Mouse (Mus musculus) intestine, embryonic 15.5 days (tissue): ENCODE measurements around the gene AU015836. TPM values are rescaled to one million over a fixed set of nuclear protein-coding genes. Genes with fewer than 3 reads are reported as not detected.
"Not testable (repeated sequence)": the region's sequence is repeated elsewhere in the genome, so short reads cannot be mapped to it uniquely, and the experiment has no call there.

Source experiments
- ATAC-seq: fragments of 200-750 bp; cut with Nextera tagmentation; 2 replicates; pipeline ENCODE4 v1.8.0; 2017; ENCODE audit warnings: moderate TSS enrichment, moderate library complexity
- H3K27ac ChIP-seq: fragments of 300-500 bp; sonication (generic); 2 replicates; pipeline ENCODE4 v1.5.1; 2015; ENCODE audit warnings: mild to moderate bottlenecking, inconsistent platforms
- H3K27me3 ChIP-seq: fragments of 300-500 bp; sonication (generic); replicated peaks from 2 replicates; pipeline ENCODE4 v1.6.1; 2015; ENCODE audit warnings: inconsistent platforms
- H3K36me3 ChIP-seq: fragments of 300-500 bp; sonication (generic); 2 replicates; pipeline ENCODE4 v1.6.1; 2015; ENCODE audit warnings: inconsistent platforms
- H3K4me1 ChIP-seq: fragments of 300-500 bp; sonication (generic); replicated peaks from 2 replicates; pipeline ENCODE4 v1.6.1; 2015; ENCODE audit warnings: inconsistent platforms
- H3K4me2 ChIP-seq: fragments of 300-500 bp; sonication (generic); replicated peaks from 2 replicates; pipeline ENCODE4 v1.6.1; 2015; ENCODE audit warnings: mild to moderate bottlenecking, inconsistent platforms
- H3K4me3 ChIP-seq: fragments of 300-500 bp; sonication (generic); replicated peaks from 2 replicates; pipeline ENCODE4 v1.5.1; 2015; ENCODE audit warnings: inconsistent platforms
- H3K9ac ChIP-seq: fragments of 300-500 bp; sonication (generic); 2 replicates; pipeline ENCODE4 v1.6.1; 2015; ENCODE audit warnings: inconsistent platforms
- H3K9me3 ChIP-seq: fragments of 300-500 bp; sonication (generic); 2 replicates; pipeline ENCODE4 v1.6.1; 2016; ENCODE audit warnings: inconsistent platforms
- WGBS: fragments of 180-500 bp; shearing (Covaris S2); methylation state at CpG from one replicate; pipeline ENCODE4 v1.1.7; 2015; 5-methylcytosine and 5-hydroxymethylcytosine counted together
- polyA plus RNA-seq: library from polyadenylated mRNA; unstranded; fragments of >200 nt; fragmentation: Nextera tagmentation; extraction: Ambion mirVana; gene quantifications from 2 replicates; pipeline ENCODE4 v1.2.1, GENCODE M21; 2015

The AU015836 gene
- 0.36 and 0.42 TPM in 2 replicates for polyA plus RNA-seq

- no peak within 1 kb of the TSS for H3K4me3 ChIP-seq
- ATAC-seq = peak; percentile 39; the same call in 1 of the 2 replicates
- H3K4me1 ChIP-seq = no peaks in the 10 kb centered on the region
- no peaks in the 10 kb centered on the region for H3K36me3 ChIP-seq
- 0 out of 2 replicates have a peak, but pooled peaks cover 7% of the 10 kb centered on the region for H3K27me3 ChIP-seq
- 51% methylated on average over 14 of the region's 14 CpGs for WGBS
- no peak within 1 kb of the TSS for H3K4me2 ChIP-seq
- no peaks in the 10 kb centered on the region for H3K9me3 ChIP-seq
- no peak within 1 kb of the TSS for H3K9ac ChIP-seq
- H3K27ac ChIP-seq = no peak within 1 kb of the TSS
Observed at GRCm38 (mm10) chrX:93968444-93968843, at the start of gene AU015836. Gene AU015836 (plus strand): TSS chrX:93968659.

GRCm38 (mm10) chrX:93919017-93919416, 49.4 kb upstream of the AU015836 start:
- Histone ChIP-seq H3K36me3 (no peaks in the 10 kb centered on the region), H3K27me3 (no peaks in the 10 kb centered on the region), H3K9me3 (no peaks in the 10 kb centered on the region), H3K27ac (no peak overlapping the region), H3K4me2 (no peak overlapping the region), H3K4me3 (no peak overlapping the region), H3K4me1 (no peaks in the 10 kb centered on the region), H3K9ac (no peak overlapping the region)
- ATAC-seq = no peak
- 66% methylated on average over 3 of the region's 3 CpGs for WGBS

DNA sequence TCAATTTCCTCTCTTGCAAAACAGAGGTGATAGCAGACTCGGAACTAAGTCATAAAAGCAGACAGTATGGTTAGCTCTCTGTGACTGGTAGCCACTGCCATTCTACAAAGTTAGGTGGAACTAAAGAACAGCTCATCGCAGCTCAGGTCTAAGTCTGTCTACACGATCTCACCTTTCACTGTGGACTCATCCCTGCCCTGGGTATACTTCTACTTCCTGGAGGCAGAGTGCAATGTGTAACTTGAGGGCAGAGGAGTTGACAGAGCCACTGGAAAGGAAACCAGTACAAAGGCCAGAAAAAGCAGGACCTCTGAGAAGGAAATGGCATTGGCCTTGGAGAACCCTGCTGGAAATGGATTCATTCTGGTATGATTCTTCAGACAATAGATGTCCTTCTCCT, 40.1 kb upstream of the AU015836 start:
- no peaks in the 10 kb centered on the region for H3K4me1 ChIP-seq
- no peak overlapping the region for H3K4me3 ChIP-seq
- H3K27ac ChIP-seq = peak overlapping the region; percentile 40; the same call in 1 of the 2 replicates
- H3K4me2 ChIP-seq = no peak overlapping the region
- H3K27me3 ChIP-seq = no peaks in the 10 kb centered on the region
- 65% methylated on average over 3 of the region's 3 CpGs for WGBS
- no peak overlapping the region for H3K9ac ChIP-seq
- peak; percentile 82 for ATAC-seq
- H3K9me3 ChIP-seq = no peaks in the 10 kb centered on the region
- H3K36me3 ChIP-seq = no peaks in the 10 kb centered on the region

DNA sequence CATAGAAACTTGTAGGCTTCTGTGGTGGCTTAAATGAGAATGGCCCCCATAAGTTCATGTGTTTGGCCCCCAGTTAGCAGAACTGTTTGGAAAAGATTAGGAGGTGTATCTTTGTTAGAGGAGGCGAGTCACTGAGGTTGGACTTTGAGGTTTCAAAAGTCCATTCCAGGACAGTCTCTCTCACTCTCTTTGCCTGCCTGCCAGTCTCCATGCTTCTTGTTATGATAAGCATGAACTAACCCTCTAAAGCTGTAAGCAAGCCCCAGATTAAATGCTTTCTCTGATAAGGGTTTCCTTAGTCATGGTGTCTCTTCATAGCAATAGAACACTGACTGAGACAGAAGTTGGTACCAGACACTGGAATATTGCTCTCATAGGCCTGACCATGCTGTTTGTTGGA, 39.7 kb upstream of the AU015836 start:
- Histone ChIP-seq H3K4me2 (no peak overlapping the region), H3K9ac (no peak overlapping the region), H3K4me1 (no peaks in the 10 kb centered on the region), H3K9me3 (no peaks in the 10 kb centered on the region), H3K36me3 (no peaks in the 10 kb centered on the region), H3K4me3 (no peak overlapping the region), H3K27ac (peak overlapping the region; percentile 40; the same call in 1 of the 2 replicates), H3K27me3 (no peaks in the 10 kb centered on the region)
- 50% methylated on average over 1 of the region's 1 CpGs for whole genome bisulfite sequencing
- ATAC-seq = peak; percentile 83

GRCm38 (mm10) chrX:93931694-93932093, 36.8 kb upstream of the AU015836 start:
- Histone ChIP-seq H3K4me2 (no peak overlapping the region), H3K27ac (no peak overlapping the region), H3K9me3 (no peaks in the 10 kb centered on the region), H3K36me3 (no peaks in the 10 kb centered on the region), H3K4me1 (no peaks in the 10 kb centered on the region), H3K27me3 (no peaks in the 10 kb centered on the region), H3K4me3 (no peak overlapping the region), H3K9ac (no peak overlapping the region)
- ATAC-seq = peak; percentile 52
- WGBS = 76% methylated on average over 3 of the region's 3 CpGs

DNA sequence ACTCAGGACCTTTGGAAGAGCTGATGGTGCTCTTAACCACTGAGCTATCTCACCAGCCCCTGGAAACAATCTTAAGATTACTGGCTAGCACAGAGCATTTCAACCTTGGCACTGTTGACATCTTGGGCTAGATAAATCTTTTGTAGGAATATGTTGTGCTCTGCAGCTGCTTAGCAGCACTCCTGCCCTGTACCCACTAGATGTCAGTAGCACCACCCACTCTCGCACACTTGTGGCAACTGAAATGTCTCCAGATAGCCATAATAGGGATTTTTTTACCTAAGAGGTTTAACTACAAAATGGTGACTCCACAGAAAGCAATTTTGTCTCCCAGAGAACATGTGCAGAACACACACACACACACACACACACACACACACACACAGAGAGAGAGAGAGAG, 11.7 kb upstream of the AU015836 start:
- Histone ChIP-seq H3K4me1 (no peaks in the 10 kb centered on the region), H3K9me3 (no peaks in the 10 kb centered on the region), H3K27me3 (0 out of 2 replicates have a peak, but pooled peaks cover 4% of the 10 kb centered on the region), H3K36me3 (no peaks in the 10 kb centered on the region), H3K9ac (no peak overlapping the region), H3K4me2 (no peak overlapping the region), H3K4me3 (no peak overlapping the region), H3K27ac (no peak overlapping the region)
- no peak for ATAC-seq
- WGBS = 35% methylated on average over 1 of the region's 1 CpGs

DNA sequence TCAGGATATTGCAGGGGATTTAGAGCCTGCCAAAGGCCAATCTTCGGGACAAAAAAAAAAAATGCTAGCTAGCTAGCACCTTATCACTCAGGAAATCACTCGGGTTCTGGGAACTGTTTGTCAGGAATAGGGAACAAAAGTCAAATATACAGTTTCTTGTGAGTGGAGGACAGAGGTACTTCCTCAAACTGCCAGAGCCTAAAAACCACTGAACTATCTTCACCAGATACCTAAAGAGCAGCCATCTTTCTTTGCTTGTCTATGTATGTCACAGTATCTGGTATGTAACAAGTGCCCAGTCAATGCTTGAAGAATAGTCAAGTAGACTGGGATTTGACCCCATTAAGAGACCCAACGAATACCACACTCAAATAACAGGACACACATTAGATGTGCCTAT, 10.0 kb upstream of the AU015836 start:
- H3K9me3 ChIP-seq = no peaks in the 10 kb centered on the region
- no peaks in the 10 kb centered on the region for H3K4me1 ChIP-seq
- 0 out of 2 replicates have a peak, but pooled peaks cover 4% of the 10 kb centered on the region for H3K27me3 ChIP-seq
- WGBS = 56% methylated on average over 3 of the region's 3 CpGs
- H3K27ac ChIP-seq = no peak overlapping the region
- no peak overlapping the region for H3K4me3 ChIP-seq
- no peak overlapping the region for H3K4me2 ChIP-seq
- ATAC-seq = no peak
- H3K9ac ChIP-seq = no peak overlapping the region
- no peaks in the 10 kb centered on the region for H3K36me3 ChIP-seq

- Histone ChIP-seq H3K27ac (no peak overlapping the region), H3K4me2 (no peak overlapping the region), H3K36me3 (no peaks in the 10 kb centered on the region), H3K9ac (no peak overlapping the region), H3K27me3 (no peaks in the 10 kb centered on the region; the same call in 1 of the 2 replicates), H3K4me3 (no peak overlapping the region), H3K4me1 (no peaks in the 10 kb centered on the region), H3K9me3 (no peaks in the 10 kb centered on the region)
- 80% methylated on average over 25 of the region's 26 CpGs for WGBS
- no peak for ATAC-seq
Observed at GRCm38 (mm10) chrX:93980341-93980740, 11.9 kb downstream of the AU015836 start.

- ATAC-seq = no peak
- H3K36me3 ChIP-seq = no peaks in the 10 kb centered on the region
- H3K9me3 ChIP-seq = no peaks in the 10 kb centered on the region
- no peak overlapping the region for H3K9ac ChIP-seq
- no peaks in the 10 kb centered on the region; the same call in 1 of the 2 replicates for H3K27me3 ChIP-seq
- H3K4me1 ChIP-seq = no peaks in the 10 kb centered on the region
- 82% methylated on average over 3 of the region's 3 CpGs for WGBS
- H3K27ac ChIP-seq = no peak overlapping the region
- no peak overlapping the region for H3K4me3 ChIP-seq
- no peak overlapping the region for H3K4me2 ChIP-seq
Observed at GRCm38 (mm10) chrX:93982193-93982592, 13.7 kb downstream of the AU015836 start.

- 51% methylated on average over 3 of the region's 3 CpGs for WGBS
- not testable (repeated sequence) for H3K4me1 ChIP-seq, H3K4me2 ChIP-seq, H3K9ac ChIP-seq, H3K9me3 ChIP-seq, H3K27ac ChIP-seq, H3K4me3 ChIP-seq, ATAC-seq, H3K36me3 ChIP-seq, H3K27me3 ChIP-seq
Observed at GRCm38 (mm10) chrX:93985096-93985495, 16.6 kb downstream of the AU015836 start.

GRCm38 (mm10) chrX:94006991-94007390, 38.5 kb downstream of the AU015836 start:
- Histone ChIP-seq H3K4me2 (no peak overlapping the region), H3K9me3 (no peaks in the 10 kb centered on the region), H3K27me3 (no peaks in the 10 kb centered on the region), H3K4me3 (no peak overlapping the region), H3K36me3 (no peaks in the 10 kb centered on the region), H3K9ac (no peak overlapping the region), H3K27ac (no peak overlapping the region), H3K4me1 (no peaks in the 10 kb centered on the region)
- 82% methylated on average over 3 of the region's 3 CpGs for WGBS
- ATAC-seq = no peak

- Histone ChIP-seq H3K9ac (no peak overlapping the region), H3K4me3 (no peak overlapping the region), H3K4me2 (no peak overlapping the region), H3K27me3 (no peaks in the 10 kb centered on the region), H3K27ac (no peak overlapping the region), H3K36me3 (no peaks in the 10 kb centered on the region), H3K9me3 (no peaks in the 10 kb centered on the region), H3K4me1 (no peaks in the 10 kb centered on the region)
- 74% methylated on average over 3 of the region's 3 CpGs for WGBS
- no peak for ATAC-seq
Observed at GRCm38 (mm10) chrX:94009442-94009841, 41.0 kb downstream of the AU015836 start.

GRCm38 (mm10) chrX:94011656-94012173, 43.3 kb downstream of the AU015836 start:
- Histone ChIP-seq H3K4me3 (no peak overlapping the region), H3K9me3 (no peaks in the 10 kb centered on the region), H3K4me1 (no peaks in the 10 kb centered on the region), H3K4me2 (no peak overlapping the region), H3K27me3 (no peaks in the 10 kb centered on the region), H3K9ac (no peak overlapping the region), H3K36me3 (no peaks in the 10 kb centered on the region), H3K27ac (no peak overlapping the region)
- 73% methylated on average over 7 of the region's 7 CpGs for WGBS
- no peak for ATAC-seq
